Mouse (Mus musculus): ENCODE data around the gene Ankrd36. TPM values are rescaled to one million over a fixed set of nuclear protein-coding genes. Genes with fewer than 3 reads are reported as not detected.
"Not testable (repeated sequence)": the region's sequence is repeated elsewhere in the genome, so short reads cannot be mapped to it uniquely, and the experiment has no call there.

Ankrd36 gene
- total and polyA plus RNA-seq, 2 experiments from 2014 or later: not detected

DNA sequence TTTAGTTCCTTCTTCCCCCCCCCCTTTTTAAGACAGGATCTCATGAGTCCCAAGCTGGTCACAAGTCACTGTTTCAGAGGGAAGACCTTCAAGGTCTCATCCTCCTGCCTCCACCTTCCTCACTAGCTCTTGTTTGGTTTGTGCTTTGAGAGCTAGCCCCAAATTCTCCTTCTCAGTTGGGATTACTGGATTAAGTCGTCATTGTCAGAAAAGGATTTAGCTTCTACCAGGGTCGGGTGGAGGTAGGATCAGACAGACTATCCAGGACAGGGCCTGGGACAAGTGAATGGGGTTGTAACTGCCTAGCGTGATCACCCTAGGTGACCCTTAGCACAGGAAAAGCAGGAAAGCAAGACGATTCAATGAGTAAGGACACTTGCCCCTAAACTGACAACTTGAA, 29.2 kb upstream of the Ankrd36 start:
- Histone ChIP-seq H3K27me3 (ENCODE audit: insufficient read depth, low read length) (no peaks in the 10 kb centered on the region), H3K36me3 (ENCODE audit: insufficient read depth, low read length) (no peaks in the 10 kb centered on the region), H3K9me3 (ENCODE audit: low read length) (no peaks in the 10 kb centered on the region), H3K4me1 (ENCODE audit: insufficient read depth, low read length) (peaks cover 6% of the 10 kb centered on the region; the same call in 1 of the 2 replicates), H3K9ac (replicated peaks; ENCODE audit: low read length) (peak overlapping the region; percentile 88; the same call in 1 of the 2 replicates), H3K27ac (no peak overlapping the region), H3K4me2 (ENCODE audit: low read depth, low read length) (peak overlapping the region; percentile 90), H3K4me3 (ENCODE audit: low read length) (peak overlapping the region; percentile 96; the same call in 1 of the 2 replicates)
- no peak for ATAC-seq
- DNase-seq (ENCODE audit: low spot score): no peak
- TF ChIP-seq CTCF (IDR thresholded peaks at IDR 0.05; ENCODE audit: low read depth): no peak
- WGBS: 48% methylated on average over 4 of the region's 4 CpGs

DNA sequence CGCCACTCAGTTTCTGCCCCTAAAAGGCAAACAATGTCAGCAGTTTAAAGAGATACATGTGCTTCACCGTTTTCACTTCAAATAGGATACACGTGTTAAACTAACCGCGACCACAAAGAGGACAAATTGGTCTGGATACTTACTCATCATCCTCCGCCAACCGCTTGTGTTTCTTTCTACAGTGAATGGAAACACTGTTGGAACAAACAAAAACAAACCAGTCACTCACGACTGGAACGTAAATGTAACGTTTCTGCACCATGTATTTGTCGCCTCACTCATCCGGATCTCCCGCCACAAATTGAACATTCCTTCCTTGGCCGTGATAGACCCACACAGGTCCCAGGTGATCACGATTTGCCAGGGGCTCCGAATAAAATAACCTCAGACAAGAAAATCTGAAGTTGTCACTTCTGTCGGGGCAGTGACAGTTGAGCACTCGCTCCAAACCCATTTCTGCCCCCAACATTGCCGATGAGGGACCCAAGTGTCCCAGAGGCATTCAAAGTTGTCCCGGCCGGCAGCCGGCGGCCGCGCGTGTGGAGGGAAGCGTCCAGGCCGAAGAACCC, 28.2 kb upstream of the Ankrd36 start:
- no peak for ATAC-seq
- Histone ChIP-seq H3K27me3 (ENCODE audit: insufficient read depth, low read length) (no peaks in the 10 kb centered on the region), H3K4me2 (ENCODE audit: low read depth, low read length) (peak overlapping the region; percentile 90), H3K36me3 (ENCODE audit: insufficient read depth, low read length) (no peaks in the 10 kb centered on the region), H3K9ac (replicated peaks; ENCODE audit: low read length) (peak overlapping the region; percentile 88), H3K4me1 (ENCODE audit: insufficient read depth, low read length) (peaks cover 6% of the 10 kb centered on the region; the same call in 1 of the 2 replicates), H3K27ac (peak overlapping the region; percentile 67; the same call in 1 of the 2 replicates), H3K4me3 (ENCODE audit: low read length) (peak overlapping the region; percentile 96), H3K9me3 (ENCODE audit: low read length) (no peaks in the 10 kb centered on the region)
- peak; percentile 15 for DNase-seq (ENCODE audit: low spot score)
- no peak for TF ChIP-seq CTCF (IDR thresholded peaks at IDR 0.05; ENCODE audit: low read depth)
- WGBS: 2% methylated on average over 28 of the region's 28 CpGs

DNA sequence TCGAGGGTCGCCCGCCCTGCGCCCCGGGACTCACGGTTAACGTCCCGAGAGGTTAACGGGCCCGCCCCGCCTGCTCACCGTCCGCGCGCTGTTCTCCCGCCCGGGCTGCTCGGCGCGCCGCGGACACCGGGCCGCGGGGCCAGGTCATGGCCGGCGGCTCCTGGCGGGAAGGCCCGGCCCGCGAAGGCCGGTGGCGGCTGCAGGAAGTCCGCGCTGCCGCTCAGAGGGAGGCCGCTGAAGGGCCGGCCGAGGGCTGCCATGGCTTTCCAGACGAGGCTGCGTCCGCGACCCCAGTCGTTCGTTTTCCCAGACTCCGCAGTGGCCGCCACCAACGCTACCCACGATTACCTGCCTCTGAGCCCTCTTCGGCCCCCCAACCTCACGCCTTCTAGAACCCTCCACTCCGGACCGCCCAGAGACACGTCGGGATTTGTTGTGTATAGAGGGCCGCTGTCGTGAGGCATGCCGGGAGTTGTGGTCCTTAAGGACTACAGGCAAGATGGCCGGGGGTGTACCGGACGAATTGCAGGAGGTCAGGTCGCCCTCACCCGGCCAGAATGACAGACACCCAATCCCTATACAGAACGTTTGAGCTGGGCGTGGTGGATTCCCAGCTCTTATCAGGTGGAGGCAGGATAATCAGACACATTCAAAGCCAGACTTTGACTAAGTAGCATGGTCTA, 27.5 kb upstream of the Ankrd36 start, which contains the start of gene Ccdc117:
Ccdc117 (minus strand) TSS at position 389 of the 683 bp plus-strand sequence.
- DNase-seq (ENCODE audit: low spot score) (peak; percentile 92), ATAC-seq (peak; percentile 98)
- H3K9ac ChIP-seq (replicated peaks; ENCODE audit: low read length): peak within 1 kb of the TSS; percentile 88
- TF ChIP-seq CTCF (IDR thresholded peaks at IDR 0.05; ENCODE audit: low read depth): peak; percentile 53
- H3K4me2 ChIP-seq (ENCODE audit: low read depth, low read length): peak within 1 kb of the TSS; percentile 90
- peaks cover 6% of the 10 kb centered on the region; the same call in 1 of the 2 replicates for H3K4me1 ChIP-seq (ENCODE audit: insufficient read depth, low read length)
- H3K9me3 ChIP-seq (ENCODE audit: low read length): no peaks in the 10 kb centered on the region
- 1% methylated on average over 64 of the region's 65 CpGs for WGBS
- H3K27ac ChIP-seq: peak within 1 kb of the TSS; percentile 67; the same call in 1 of the 2 replicates
- no peaks in the 10 kb centered on the region for H3K36me3 ChIP-seq (ENCODE audit: insufficient read depth, low read length)
- peak within 1 kb of the TSS; percentile 96 for H3K4me3 ChIP-seq (ENCODE audit: low read length)
- H3K27me3 ChIP-seq (ENCODE audit: insufficient read depth, low read length): no peaks in the 10 kb centered on the region

DNA sequence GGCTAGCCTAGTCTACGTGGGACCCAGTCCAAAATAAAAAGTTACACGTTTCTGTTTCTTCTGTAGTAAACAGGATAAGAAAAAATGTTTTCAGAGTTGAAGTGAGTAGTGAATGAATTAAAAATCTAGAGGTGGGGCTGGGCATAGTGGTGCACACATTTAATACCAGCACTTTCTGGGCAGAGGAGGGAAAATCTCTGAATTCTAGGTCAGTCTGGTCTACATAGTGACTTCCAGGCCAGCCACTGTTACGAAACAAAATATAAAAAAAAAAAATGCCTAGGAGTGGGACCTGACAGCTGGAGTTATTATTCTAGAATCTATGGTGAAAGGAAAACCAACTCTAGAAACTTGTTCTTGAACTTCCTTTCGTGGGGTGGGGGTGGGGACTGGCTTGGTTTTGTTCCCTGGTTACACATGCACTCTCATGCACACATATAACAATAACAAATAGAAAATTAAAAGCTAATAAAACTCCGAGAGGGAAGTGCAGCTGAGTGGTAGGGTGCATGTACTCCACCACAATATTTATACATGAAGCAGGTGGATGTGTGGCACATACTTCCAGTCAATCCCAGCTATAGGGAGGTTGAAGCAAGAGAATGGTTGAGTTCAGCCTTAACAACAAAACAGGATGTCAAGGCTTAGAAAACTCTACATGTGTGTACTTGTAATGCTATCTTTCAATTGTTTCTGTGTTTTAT, 26.9 kb upstream of the Ankrd36 start:
- no peak for TF ChIP-seq CTCF (IDR thresholded peaks at IDR 0.05; ENCODE audit: low read depth)
- H3K27me3 ChIP-seq (ENCODE audit: insufficient read depth, low read length): no peaks in the 10 kb centered on the region
- peaks cover 6% of the 10 kb centered on the region; the same call in 1 of the 2 replicates for H3K4me1 ChIP-seq (ENCODE audit: insufficient read depth, low read length)
- H3K27ac ChIP-seq: no peak overlapping the region
- no peak overlapping the region for H3K9ac ChIP-seq (replicated peaks; ENCODE audit: low read length)
- no peak for DNase-seq (ENCODE audit: low spot score)
- 53% methylated on average over 5 of the region's 5 CpGs for WGBS
- no peaks in the 10 kb centered on the region for H3K36me3 ChIP-seq (ENCODE audit: insufficient read depth, low read length)
- peak overlapping the region; percentile 96 for H3K4me3 ChIP-seq (ENCODE audit: low read length)
- peak overlapping the region; percentile 90 for H3K4me2 ChIP-seq (ENCODE audit: low read depth, low read length)
- no peak for ATAC-seq
- no peaks in the 10 kb centered on the region for H3K9me3 ChIP-seq (ENCODE audit: low read length)

DNA sequence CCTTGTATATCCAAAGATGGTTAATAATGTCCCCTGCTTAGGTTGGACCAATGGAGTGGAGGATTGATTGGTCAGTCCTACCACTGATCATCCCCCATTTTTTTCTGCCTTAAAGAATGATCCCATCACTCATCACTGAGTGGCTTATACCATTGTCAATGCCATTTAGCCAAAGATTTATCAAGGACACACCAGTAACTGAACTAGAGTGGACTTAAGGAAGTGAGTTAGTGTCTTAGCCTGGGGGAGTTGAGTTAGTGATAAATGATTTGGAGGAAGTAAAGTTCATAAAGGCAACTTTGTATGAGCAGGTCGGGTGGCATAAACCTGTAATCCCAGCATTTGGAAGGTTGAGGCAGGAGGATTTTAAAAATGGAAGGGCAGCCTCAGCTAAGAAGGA, 26.2 kb upstream of the Ankrd36 start:
- TF ChIP-seq CTCF (IDR thresholded peaks at IDR 0.05; ENCODE audit: low read depth): no peak
- DNase-seq (ENCODE audit: low spot score): no peak
- H3K27me3 ChIP-seq (ENCODE audit: insufficient read depth, low read length): no peaks in the 10 kb centered on the region
- H3K9me3 ChIP-seq (ENCODE audit: low read length): no peaks in the 10 kb centered on the region
- H3K4me3 ChIP-seq (ENCODE audit: low read length): no peak overlapping the region
- no peak overlapping the region for H3K9ac ChIP-seq (replicated peaks; ENCODE audit: low read length)
- no peak overlapping the region for H3K27ac ChIP-seq
- no peaks in the 10 kb centered on the region for H3K36me3 ChIP-seq (ENCODE audit: insufficient read depth, low read length)
- WGBS: 86% methylated on average over 1 of the region's 1 CpGs
- H3K4me1 ChIP-seq (ENCODE audit: insufficient read depth, low read length): peaks cover 6% of the 10 kb centered on the region; the same call in 1 of the 2 replicates
- H3K4me2 ChIP-seq (ENCODE audit: low read depth, low read length): no peak overlapping the region
- no peak for ATAC-seq

DNA sequence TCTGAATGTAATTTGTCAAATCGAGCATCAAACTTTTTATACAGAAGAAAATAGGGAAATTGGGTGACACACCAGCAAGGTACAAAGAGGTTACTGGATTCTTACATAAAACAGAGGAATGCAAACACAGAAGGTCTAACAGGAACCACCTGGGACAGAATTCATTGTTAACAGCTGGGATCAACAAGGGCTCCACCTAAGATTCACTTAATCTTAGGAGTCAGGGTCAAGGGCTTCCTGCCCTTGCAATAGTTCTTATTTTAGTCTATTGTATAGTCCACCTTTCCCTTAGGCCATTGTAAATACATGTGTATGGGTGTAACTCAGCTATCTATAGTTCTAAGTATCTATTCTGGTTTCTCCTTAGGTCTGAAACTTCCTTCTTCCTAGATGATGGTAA, 24.8 kb upstream of the Ankrd36 start:
- not testable (repeated sequence) for H3K36me3 ChIP-seq (ENCODE audit: insufficient read depth, low read length); H3K4me2 ChIP-seq (ENCODE audit: low read depth, low read length); H3K4me3 ChIP-seq (ENCODE audit: low read length); H3K27ac ChIP-seq; H3K9me3 ChIP-seq (ENCODE audit: low read length); DNase-seq (ENCODE audit: low spot score); H3K4me1 ChIP-seq (ENCODE audit: insufficient read depth, low read length); H3K27me3 ChIP-seq (ENCODE audit: insufficient read depth, low read length); H3K9ac ChIP-seq (replicated peaks; ENCODE audit: low read length); ATAC-seq
- 91% methylated on average over 1 of the region's 1 CpGs for WGBS
